Mouse (Mus musculus): ENCODE data around the gene Thbs2.
"Not testable (repeated sequence)": the region's sequence is repeated elsewhere in the genome, so short reads cannot be mapped to it uniquely, and the experiment has no call there.

Thbs2 gene

DNA sequence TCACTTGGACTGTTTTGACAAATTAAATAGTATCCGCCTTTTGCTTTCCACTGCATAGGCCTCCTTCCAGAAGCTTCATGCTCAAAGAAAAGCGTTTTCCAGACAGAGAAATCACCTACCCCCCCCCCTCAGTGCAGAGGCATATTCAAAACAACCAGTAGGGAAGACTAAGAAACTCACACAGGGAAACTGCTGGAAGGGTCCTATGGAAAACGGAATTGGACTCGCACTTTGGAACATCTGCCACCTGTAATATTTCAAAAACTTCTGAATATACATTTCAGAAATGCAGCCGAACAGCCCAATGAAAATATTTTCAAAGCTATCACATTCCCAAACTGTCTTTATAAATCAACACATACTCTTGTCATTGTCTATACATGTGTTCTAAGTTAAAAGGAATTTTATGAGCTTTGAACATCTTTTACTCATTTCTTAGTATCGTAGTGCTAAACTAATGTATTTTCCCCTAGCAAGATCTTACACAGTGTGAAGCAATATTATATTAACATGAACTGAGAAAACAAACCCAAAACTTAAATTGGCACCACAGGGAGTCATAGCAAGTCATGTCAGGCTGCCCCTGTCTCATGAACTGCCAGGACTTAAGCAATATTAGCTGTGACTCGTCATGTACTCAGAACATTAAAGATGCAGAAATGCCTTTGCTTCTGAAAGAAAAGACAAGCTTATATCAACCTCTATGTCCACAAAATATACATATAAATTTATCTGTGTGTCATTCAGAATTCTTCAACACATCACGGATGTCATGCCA, 58.3 kb downstream of the Thbs2 start:
- Histone ChIP-seq H3K36me3 (ENCODE audit: control insufficient read depth, insufficient read depth, low read length, poor library complexity, severe bottlenecking) (no peaks in the 10 kb centered on the region), H3K27me3 (ENCODE audit: control insufficient read depth, insufficient read depth, low read length, poor library complexity, severe bottlenecking) (no peaks in the 10 kb centered on the region)
- no peak for DNase-seq (ENCODE audit: low read depth, low spot score)

- no peaks in the 10 kb centered on the region for H3K36me3 ChIP-seq (ENCODE audit: control insufficient read depth, insufficient read depth, low read length, poor library complexity, severe bottlenecking)
- no peak for DNase-seq (ENCODE audit: low read depth, low spot score)
- H3K27me3 ChIP-seq (ENCODE audit: control insufficient read depth, insufficient read depth, low read length, poor library complexity, severe bottlenecking) = no peaks in the 10 kb centered on the region
Observed at GRCm38 (mm10) chr17:14628901-14629300, 65.1 kb downstream of the Thbs2 start.

GRCm38 (mm10) chr17:14627828-14628338, 66.2 kb downstream of the Thbs2 start:
- no peak for DNase-seq (ENCODE audit: low read depth, low spot score)
- no peaks in the 10 kb centered on the region for H3K27me3 ChIP-seq (ENCODE audit: control insufficient read depth, insufficient read depth, low read length, poor library complexity, severe bottlenecking)
- H3K36me3 ChIP-seq (ENCODE audit: control insufficient read depth, insufficient read depth, low read length, poor library complexity, severe bottlenecking) = no peaks in the 10 kb centered on the region

DNA sequence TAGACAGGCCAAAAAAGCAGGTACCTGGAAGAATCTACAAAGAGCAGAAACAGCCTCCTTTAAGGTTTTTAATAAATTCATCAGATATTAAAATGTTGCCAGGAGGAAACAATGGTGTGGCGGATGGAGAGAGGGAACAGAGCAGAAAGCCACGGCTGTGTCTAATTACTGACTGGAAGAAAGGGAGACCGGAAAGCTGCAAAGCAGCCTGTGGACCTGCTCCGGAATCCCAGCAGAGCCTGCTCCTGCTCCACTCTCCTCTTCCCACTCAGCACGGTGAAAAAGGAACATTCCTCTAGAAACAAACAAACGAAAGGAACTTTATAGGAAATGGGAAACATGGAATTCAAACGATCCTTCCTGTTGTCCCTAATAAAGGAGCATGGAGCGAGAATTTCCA, 69.6 kb downstream of the Thbs2 start:
- H3K36me3 ChIP-seq (ENCODE audit: control insufficient read depth, insufficient read depth, low read length, poor library complexity, severe bottlenecking) = no peaks in the 10 kb centered on the region
- no peaks in the 10 kb centered on the region for H3K27me3 ChIP-seq (ENCODE audit: control insufficient read depth, insufficient read depth, low read length, poor library complexity, severe bottlenecking)
- DNase-seq (ENCODE audit: low read depth, low spot score) = no peak

- DNase-seq (ENCODE audit: low read depth, low spot score); H3K27me3 ChIP-seq (ENCODE audit: control insufficient read depth, insufficient read depth, low read length, poor library complexity, severe bottlenecking); H3K36me3 ChIP-seq (ENCODE audit: control insufficient read depth, insufficient read depth, low read length, poor library complexity, severe bottlenecking): not testable (repeated sequence)
Observed at GRCm38 (mm10) chr17:14621006-14621405, 73.0 kb downstream of the Thbs2 start.

- Histone ChIP-seq H3K36me3 (ENCODE audit: control insufficient read depth, insufficient read depth, low read length, poor library complexity, severe bottlenecking) (no peaks in the 10 kb centered on the region), H3K27me3 (ENCODE audit: control insufficient read depth, insufficient read depth, low read length, poor library complexity, severe bottlenecking) (no peaks in the 10 kb centered on the region)
- DNase-seq (ENCODE audit: low read depth, low spot score) = no peak
Observed at GRCm38 (mm10) chr17:14620037-14620436, 74.0 kb downstream of the Thbs2 start.

GRCm38 (mm10) chr17:14619038-14619437, 75.0 kb downstream of the Thbs2 start:
- no peaks in the 10 kb centered on the region for H3K36me3 ChIP-seq (ENCODE audit: control insufficient read depth, insufficient read depth, low read length, poor library complexity, severe bottlenecking)
- no peaks in the 10 kb centered on the region for H3K27me3 ChIP-seq (ENCODE audit: control insufficient read depth, insufficient read depth, low read length, poor library complexity, severe bottlenecking)
- no peak for DNase-seq (ENCODE audit: low read depth, low spot score)

All from splenic B cell, adult 2 months (primary cell).